Mouse (Mus musculus): ENCODE data around the gene Gm21954. TPM values are rescaled to one million over a fixed set of nuclear protein-coding genes. Genes with fewer than 3 reads are reported as not detected.
A peak's percentile ranks its signal among the peaks of the same experiment; 100 is the strongest.

Gene Gm21954
- polyA plus RNA-seq, 1 experiment from 2014 or later, result not detected

DNA sequence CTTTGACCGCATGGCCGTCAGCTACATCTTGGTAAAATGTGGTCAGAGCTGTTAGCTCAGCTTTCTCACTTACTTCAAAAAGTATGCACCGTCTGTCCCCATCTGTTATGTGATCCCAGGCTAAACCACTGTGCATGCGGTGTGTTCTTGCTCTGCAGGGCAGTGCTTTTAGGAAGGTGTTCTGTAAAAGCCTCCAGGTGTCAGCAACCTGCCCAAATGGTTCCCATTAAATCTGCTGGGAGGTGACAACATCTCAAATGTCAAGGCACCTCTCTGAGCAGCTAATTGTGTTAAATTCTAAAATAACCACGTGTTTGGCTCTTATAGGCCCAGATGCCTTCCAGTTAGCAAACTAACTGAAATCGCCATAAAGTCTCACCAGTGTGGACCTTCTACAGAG lies 1.1 kb upstream of the Gm21954 start:
- H3K4me3 ChIP-seq (ENCODE audit: low read length), result no peak overlapping the region
- no peak for ATAC-seq
- no peaks in the 10 kb centered on the region for H3K9me3 ChIP-seq (ENCODE audit: control insufficient read depth, low read length)
- no peaks in the 10 kb centered on the region for H3K4me1 ChIP-seq (ENCODE audit: control insufficient read depth, insufficient read depth, low read length)
- no peak overlapping the region for H3K9ac ChIP-seq (ENCODE audit: low read depth, low read length)
- H3K27ac ChIP-seq (ENCODE audit: low read length), result no peak overlapping the region
- H3K27me3 ChIP-seq (replicated peaks; ENCODE audit: control insufficient read depth, insufficient read depth, low read length), result no peaks in the 10 kb centered on the region
- 75% methylated on average over 6 of the region's 6 CpGs for WGBS
- no peaks in the 10 kb centered on the region for H3K36me3 ChIP-seq (ENCODE audit: control insufficient read depth, insufficient read depth, low read length)
- H3K4me2 ChIP-seq (ENCODE audit: low read depth, low read length), result no peak overlapping the region

DNA sequence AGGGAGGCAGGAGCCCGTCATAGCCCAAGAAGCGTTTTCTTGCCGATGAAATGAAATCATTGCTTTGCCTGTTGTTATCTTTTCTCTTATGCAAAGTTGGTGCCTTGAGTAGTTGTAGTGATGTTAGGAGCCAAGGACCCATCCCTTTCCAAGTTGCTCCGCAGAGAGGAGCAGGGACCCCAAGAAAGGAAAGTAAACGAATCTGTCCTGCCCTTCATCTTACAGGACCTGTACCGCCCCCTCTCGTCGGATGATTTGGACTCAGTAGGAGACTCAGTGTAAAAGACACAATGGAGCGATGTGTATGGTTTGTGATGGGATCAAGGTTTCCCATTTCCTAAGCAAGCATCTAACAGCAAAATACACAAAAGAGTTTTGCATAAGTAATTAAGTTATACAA lies 5.7 kb downstream of the Gm21954 start:
- Histone ChIP-seq H3K4me2 (ENCODE audit: low read depth, low read length) (no peak overlapping the region), H3K4me1 (ENCODE audit: control insufficient read depth, insufficient read depth, low read length) (peaks cover 4% of the 10 kb centered on the region; the same call in 1 of the 2 replicates), H3K9me3 (ENCODE audit: control insufficient read depth, low read length) (no peaks in the 10 kb centered on the region), H3K9ac (ENCODE audit: low read depth, low read length) (no peak overlapping the region), H3K27ac (ENCODE audit: low read length) (no peak overlapping the region), H3K4me3 (ENCODE audit: low read length) (no peak overlapping the region), H3K27me3 (replicated peaks; ENCODE audit: control insufficient read depth, insufficient read depth, low read length) (no peaks in the 10 kb centered on the region), H3K36me3 (ENCODE audit: control insufficient read depth, insufficient read depth, low read length) (no peaks in the 10 kb centered on the region)
- ATAC-seq, result no peak
- 72% methylated on average over 9 of the region's 9 CpGs for WGBS

DNA sequence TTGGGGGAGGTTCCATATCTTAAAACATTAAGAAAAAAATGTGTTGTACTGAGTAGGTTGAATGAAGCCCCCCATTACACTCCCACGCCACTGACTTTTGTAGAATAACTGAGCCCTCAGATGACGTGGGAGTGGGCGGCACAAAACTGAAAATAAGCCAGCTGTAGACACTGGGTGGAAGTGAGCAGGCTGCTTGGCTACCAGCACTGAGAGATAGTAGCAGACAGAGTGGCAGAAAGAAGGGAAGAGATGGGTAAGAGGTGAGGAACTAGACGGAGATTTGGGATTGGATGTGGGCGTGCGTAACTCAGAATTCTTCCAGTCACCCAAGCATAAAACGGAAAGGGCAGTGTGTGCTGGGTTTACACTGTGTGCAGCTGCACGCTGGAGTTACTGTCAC lies 6.2 kb downstream of the Gm21954 start:
- Histone ChIP-seq H3K4me3 (ENCODE audit: low read length) (no peak overlapping the region), H3K4me1 (ENCODE audit: control insufficient read depth, insufficient read depth, low read length) (peaks cover 4% of the 10 kb centered on the region; the same call in 1 of the 2 replicates), H3K4me2 (ENCODE audit: low read depth, low read length) (no peak overlapping the region), H3K27me3 (replicated peaks; ENCODE audit: control insufficient read depth, insufficient read depth, low read length) (no peaks in the 10 kb centered on the region), H3K36me3 (ENCODE audit: control insufficient read depth, insufficient read depth, low read length) (no peaks in the 10 kb centered on the region), H3K27ac (ENCODE audit: low read length) (no peak overlapping the region), H3K9ac (ENCODE audit: low read depth, low read length) (no peak overlapping the region), H3K9me3 (ENCODE audit: control insufficient read depth, low read length) (no peaks in the 10 kb centered on the region)
- 74% methylated on average over 8 of the region's 8 CpGs for whole genome bisulfite sequencing
- no peak for ATAC-seq

DNA sequence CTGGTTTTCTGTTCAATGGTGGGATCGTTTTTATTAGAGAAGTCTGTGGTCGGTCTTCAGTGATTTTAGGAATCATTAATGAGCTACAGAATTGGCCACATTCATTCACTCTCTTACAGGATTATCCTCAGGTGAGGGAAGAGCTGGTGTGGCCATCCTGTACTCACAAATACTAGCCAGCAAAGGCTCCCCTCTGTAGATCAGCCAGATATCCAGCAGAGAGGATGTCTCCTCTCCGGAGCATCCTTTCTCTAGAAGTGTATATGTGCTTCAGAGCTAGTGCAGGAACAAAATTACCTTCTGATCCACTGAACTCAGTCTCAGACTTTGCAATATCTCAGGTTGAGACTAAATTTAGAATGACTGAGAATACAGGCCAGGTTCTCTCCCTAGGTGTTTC lies 7.8 kb downstream of the Gm21954 start:
- Histone ChIP-seq H3K27me3 (replicated peaks; ENCODE audit: control insufficient read depth, insufficient read depth, low read length) (no peaks in the 10 kb centered on the region), H3K27ac (ENCODE audit: low read length) (no peak overlapping the region), H3K36me3 (ENCODE audit: control insufficient read depth, insufficient read depth, low read length) (no peaks in the 10 kb centered on the region), H3K9ac (ENCODE audit: low read depth, low read length) (no peak overlapping the region), H3K9me3 (ENCODE audit: control insufficient read depth, low read length) (no peaks in the 10 kb centered on the region), H3K4me1 (ENCODE audit: control insufficient read depth, insufficient read depth, low read length) (peaks cover 4% of the 10 kb centered on the region; the same call in 1 of the 2 replicates), H3K4me3 (ENCODE audit: low read length) (no peak overlapping the region), H3K4me2 (ENCODE audit: low read depth, low read length) (no peak overlapping the region)
- ATAC-seq, result no peak
- WGBS, result 70% methylated on average over 3 of the region's 3 CpGs

DNA sequence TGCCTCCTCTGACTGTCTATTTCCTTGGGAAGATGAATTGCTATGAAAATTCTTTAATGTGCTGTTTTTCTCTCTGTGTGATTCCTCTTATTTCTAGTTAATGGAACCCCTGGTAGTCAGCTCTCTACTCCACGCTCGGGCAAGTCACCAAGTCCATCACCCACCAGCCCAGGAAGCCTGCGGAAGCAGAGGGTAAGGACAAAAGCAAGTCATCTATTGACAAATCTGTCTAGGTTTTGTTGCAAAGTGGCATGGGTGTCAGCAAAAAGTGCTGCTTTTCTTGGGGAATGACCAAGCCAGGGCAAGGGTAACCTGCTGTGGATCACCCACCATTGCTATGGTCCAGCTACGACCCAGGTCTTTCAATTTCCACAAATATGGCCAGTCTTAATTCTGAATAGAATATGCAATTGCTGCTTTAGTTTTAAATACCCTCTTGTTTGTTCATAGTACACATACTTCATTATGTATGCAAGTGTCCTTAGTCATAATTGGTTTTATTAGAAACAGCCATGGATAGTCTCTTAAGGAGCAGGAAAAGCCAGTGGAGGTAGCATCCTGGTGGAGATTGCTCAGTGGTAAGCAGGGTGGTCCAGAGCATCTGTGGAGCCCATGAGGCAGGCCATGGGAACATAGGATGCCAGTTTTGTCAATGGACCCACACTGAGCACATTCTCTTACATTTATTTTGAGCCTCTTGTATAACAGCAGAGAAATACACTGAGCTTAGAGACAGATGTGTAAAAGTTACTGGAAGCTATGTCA lies 8.9 kb downstream of the Gm21954 start:
- ATAC-seq, result no peak
- 91% methylated on average over 4 of the region's 4 CpGs for WGBS
- peaks cover 4% of the 10 kb centered on the region; the same call in 1 of the 2 replicates for H3K4me1 ChIP-seq (ENCODE audit: control insufficient read depth, insufficient read depth, low read length)
- no peaks in the 10 kb centered on the region for H3K36me3 ChIP-seq (ENCODE audit: control insufficient read depth, insufficient read depth, low read length)
- H3K9ac ChIP-seq (ENCODE audit: low read depth, low read length), result no peak overlapping the region
- no peak overlapping the region for H3K27ac ChIP-seq (ENCODE audit: low read length)
- H3K4me3 ChIP-seq (ENCODE audit: low read length), result no peak overlapping the region
- no peaks in the 10 kb centered on the region for H3K27me3 ChIP-seq (replicated peaks; ENCODE audit: control insufficient read depth, insufficient read depth, low read length)
- no peak overlapping the region for H3K4me2 ChIP-seq (ENCODE audit: low read depth, low read length)
- H3K9me3 ChIP-seq (ENCODE audit: control insufficient read depth, low read length), result no peaks in the 10 kb centered on the region

DNA sequence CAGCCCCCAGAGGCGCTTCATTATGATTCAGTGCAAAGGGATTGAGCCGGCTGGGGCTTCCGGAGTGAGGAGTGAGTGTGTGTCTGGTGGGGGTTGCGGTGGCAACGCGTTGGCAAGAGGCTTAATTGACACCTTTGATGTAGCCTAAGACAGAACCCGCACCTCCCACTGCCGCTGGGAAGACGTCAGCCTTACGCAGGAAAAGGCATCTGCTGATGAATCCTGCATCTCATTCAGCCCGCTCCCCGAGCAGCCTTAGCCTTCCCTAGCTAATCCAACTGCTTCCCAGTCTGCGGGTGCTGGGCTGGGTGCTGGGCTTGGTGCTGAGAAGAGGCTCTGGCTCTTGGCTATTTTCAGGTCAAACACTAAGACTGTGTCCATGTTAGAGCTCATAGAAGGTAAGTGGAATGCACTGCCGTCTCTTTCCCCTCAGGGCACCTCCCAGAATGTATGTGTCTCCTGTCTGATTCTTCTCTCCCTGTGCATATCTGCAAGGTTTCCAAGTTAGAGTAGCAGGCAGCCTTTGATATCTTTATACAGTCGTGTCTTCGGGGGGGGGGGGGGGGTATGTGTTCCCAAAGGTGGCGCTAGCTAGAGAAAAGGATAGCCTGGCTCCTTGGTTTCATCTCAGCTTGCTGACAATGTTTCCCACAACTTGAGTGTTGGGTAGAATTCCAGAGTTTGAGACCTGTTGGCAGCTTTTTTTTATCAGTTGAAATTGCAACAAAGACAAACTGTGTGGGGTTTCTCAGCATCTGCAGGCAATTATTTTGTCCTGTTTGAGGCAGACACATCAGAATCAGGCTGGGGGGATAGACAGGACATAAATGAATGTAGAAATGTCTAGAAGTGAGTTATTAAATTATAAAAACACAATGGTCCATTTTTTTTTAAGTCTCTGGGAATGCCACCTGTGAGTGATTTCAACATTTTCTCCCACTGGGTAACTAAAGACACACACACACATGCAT lies 10.0 kb downstream of the Gm21954 start:
- H3K4me3 ChIP-seq (ENCODE audit: low read length), result peak overlapping the region; percentile 29
- H3K36me3 ChIP-seq (ENCODE audit: control insufficient read depth, insufficient read depth, low read length), result no peaks in the 10 kb centered on the region
- no peaks in the 10 kb centered on the region for H3K9me3 ChIP-seq (ENCODE audit: control insufficient read depth, low read length)
- H3K27ac ChIP-seq (ENCODE audit: low read length), result no peak overlapping the region
- peak; percentile 50; the same call in 1 of the 2 replicates for ATAC-seq
- H3K4me2 ChIP-seq (ENCODE audit: low read depth, low read length), result peak overlapping the region; percentile 59
- peak overlapping the region; percentile 40; the same call in 1 of the 2 replicates for H3K9ac ChIP-seq (ENCODE audit: low read depth, low read length)
- peaks cover 4% of the 10 kb centered on the region; the same call in 1 of the 2 replicates for H3K4me1 ChIP-seq (ENCODE audit: control insufficient read depth, insufficient read depth, low read length)
- H3K27me3 ChIP-seq (replicated peaks; ENCODE audit: control insufficient read depth, insufficient read depth, low read length), result no peaks in the 10 kb centered on the region
- WGBS, result 2% methylated on average over 17 of the region's 17 CpGs

DNA sequence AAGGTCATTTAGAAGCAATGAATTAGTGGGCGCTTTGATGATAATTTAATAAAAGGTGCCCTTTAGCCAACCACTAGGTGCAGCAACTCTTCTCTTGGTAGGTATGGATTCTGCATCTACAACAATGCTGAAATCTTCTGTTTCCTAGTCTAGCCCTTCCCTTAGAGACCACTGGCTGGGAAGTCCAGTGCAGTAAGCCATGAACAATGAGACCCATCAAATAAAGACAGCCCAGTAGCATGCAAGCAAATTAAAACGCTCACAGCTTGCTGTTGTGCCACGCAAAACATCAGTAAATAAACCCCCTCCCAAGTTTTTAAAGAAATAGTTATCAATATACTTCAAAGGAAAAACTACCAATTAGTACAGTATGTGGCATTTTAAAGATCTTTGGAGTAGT lies 10.9 kb downstream of the Gm21954 start:
- Histone ChIP-seq H3K4me2 (ENCODE audit: low read depth, low read length) (peak overlapping the region; percentile 59; the same call in 1 of the 2 replicates), H3K4me3 (ENCODE audit: low read length) (no peak overlapping the region), H3K27me3 (replicated peaks; ENCODE audit: control insufficient read depth, insufficient read depth, low read length) (no peaks in the 10 kb centered on the region), H3K27ac (ENCODE audit: low read length) (no peak overlapping the region), H3K9me3 (ENCODE audit: control insufficient read depth, low read length) (no peaks in the 10 kb centered on the region), H3K9ac (ENCODE audit: low read depth, low read length) (no peak overlapping the region), H3K4me1 (ENCODE audit: control insufficient read depth, insufficient read depth, low read length) (peaks cover 4% of the 10 kb centered on the region; the same call in 1 of the 2 replicates), H3K36me3 (ENCODE audit: control insufficient read depth, insufficient read depth, low read length) (no peaks in the 10 kb centered on the region)
- WGBS, result 62% methylated on average over 3 of the region's 3 CpGs
- no peak for ATAC-seq

DNA sequence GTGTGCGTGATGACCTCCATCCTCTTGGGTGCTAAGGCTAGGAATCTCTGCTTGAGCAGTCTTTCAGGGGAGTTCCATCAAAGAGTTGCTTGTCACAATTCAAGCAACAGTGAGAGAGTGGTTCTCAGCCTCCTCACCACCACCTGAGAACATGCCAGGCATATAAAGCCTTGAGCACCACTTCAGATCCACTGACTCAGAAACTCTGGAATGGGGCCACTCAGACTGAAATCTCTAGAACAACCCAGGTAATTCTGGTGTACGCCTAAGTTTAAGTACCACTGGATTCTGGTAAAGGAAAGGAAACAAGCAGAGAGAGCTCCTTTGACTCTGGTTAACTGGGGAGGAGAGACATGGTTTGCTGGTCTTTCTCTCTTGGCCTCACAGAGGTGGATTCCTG lies 19.5 kb downstream of the Gm21954 start:
- Histone ChIP-seq H3K4me3 (ENCODE audit: low read length) (no peak overlapping the region), H3K4me1 (ENCODE audit: control insufficient read depth, insufficient read depth, low read length) (no peaks in the 10 kb centered on the region), H3K4me2 (ENCODE audit: low read depth, low read length) (no peak overlapping the region), H3K27ac (ENCODE audit: low read length) (no peak overlapping the region), H3K36me3 (ENCODE audit: control insufficient read depth, insufficient read depth, low read length) (no peaks in the 10 kb centered on the region), H3K27me3 (replicated peaks; ENCODE audit: control insufficient read depth, insufficient read depth, low read length) (no peaks in the 10 kb centered on the region), H3K9ac (ENCODE audit: low read depth, low read length) (no peak overlapping the region), H3K9me3 (ENCODE audit: control insufficient read depth, low read length) (no peaks in the 10 kb centered on the region)
- no peak for ATAC-seq
- WGBS, result 89% methylated on average over 2 of the region's 2 CpGs

DNA sequence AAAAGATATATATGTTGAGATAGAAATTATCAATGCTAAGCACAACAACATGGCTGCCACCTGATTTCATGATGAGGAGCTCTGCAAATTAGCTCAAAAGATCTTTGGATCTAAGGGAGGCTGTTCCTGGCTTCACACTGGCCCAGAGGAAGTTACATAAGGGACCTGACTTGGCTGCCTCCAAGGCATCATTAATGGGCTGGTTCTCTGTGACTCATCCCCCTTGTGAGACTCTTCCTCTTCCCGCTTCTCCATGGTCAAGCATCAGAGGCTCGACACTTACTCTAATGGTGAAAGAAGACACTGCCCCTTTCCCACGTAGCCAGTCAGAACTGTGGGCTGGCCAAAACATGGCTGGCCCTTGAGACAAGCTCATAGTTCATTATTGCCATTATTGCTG lies 20.1 kb downstream of the Gm21954 start:
- no peaks in the 10 kb centered on the region for H3K36me3 ChIP-seq (ENCODE audit: control insufficient read depth, insufficient read depth, low read length)
- H3K4me1 ChIP-seq (ENCODE audit: control insufficient read depth, insufficient read depth, low read length), result no peaks in the 10 kb centered on the region
- H3K4me3 ChIP-seq (ENCODE audit: low read length), result no peak overlapping the region
- no peak overlapping the region for H3K27ac ChIP-seq (ENCODE audit: low read length)
- H3K27me3 ChIP-seq (replicated peaks; ENCODE audit: control insufficient read depth, insufficient read depth, low read length), result no peaks in the 10 kb centered on the region
- no peak overlapping the region for H3K4me2 ChIP-seq (ENCODE audit: low read depth, low read length)
- 73% methylated on average over 3 of the region's 3 CpGs for WGBS
- H3K9me3 ChIP-seq (ENCODE audit: control insufficient read depth, low read length), result no peaks in the 10 kb centered on the region
- no peak for ATAC-seq
- no peak overlapping the region for H3K9ac ChIP-seq (ENCODE audit: low read depth, low read length)
